Mouse (Mus musculus) right cerebral cortex, postnatal 4 days (tissue): ENCODE results near the gene Fam240b.

Source experiments
- DNase-seq: peaks from one replicate; pipeline ENCODE4 v3.0.0-alpha.2; 2022

Fam240b gene

DNA sequence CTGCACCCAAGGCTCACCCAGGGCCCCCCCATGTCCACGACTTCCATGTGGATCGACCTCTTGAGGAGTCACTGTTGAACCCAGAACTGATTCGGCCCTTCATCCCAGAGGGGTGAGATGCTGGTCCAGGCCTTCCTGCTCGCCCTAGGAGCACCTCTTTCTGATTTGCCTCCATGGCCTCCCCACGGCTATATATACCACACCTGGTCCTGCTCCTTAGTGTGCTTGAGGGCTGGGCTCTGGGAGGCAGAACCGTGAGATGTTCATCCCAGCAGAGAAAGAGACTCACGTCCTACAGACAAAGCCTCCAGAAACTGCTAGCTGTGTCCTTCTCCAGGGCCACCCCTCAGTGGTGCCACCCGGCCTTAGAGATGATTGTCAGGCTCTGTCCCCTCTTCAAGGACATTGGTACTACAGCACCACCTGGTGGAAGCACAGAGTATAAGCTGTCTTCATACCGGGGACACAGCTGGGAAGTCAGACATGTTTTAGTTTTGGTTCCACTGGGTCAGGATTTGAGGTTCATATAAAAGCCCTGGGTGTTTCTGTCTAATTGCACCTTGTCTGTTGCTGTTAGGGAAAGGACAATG, 58.6 kb downstream of the Fam240b start:
- peak; percentile 63 for DNase-seq

DNA sequence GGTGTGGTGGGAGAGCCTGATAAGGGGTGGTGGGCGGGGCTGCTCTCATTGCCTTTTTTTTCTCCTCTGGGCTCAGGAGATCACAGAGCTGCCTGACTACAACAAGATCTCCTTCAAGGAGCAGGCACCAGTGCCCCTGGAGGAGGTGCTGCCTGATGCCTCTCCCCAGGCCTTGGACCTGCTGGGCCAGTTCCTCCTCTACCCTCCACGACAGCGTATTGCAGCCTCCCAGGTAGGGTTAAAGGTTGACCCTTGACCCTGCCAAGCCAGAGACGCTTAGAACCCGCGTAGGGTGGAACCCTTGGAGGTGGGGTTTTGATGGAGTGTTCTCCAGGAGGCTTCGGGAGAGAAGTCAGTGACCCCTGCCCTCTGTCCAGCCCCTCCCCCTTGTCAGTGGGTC, 59.8 kb downstream of the Fam240b start:
- no peak for DNase-seq

DNA sequence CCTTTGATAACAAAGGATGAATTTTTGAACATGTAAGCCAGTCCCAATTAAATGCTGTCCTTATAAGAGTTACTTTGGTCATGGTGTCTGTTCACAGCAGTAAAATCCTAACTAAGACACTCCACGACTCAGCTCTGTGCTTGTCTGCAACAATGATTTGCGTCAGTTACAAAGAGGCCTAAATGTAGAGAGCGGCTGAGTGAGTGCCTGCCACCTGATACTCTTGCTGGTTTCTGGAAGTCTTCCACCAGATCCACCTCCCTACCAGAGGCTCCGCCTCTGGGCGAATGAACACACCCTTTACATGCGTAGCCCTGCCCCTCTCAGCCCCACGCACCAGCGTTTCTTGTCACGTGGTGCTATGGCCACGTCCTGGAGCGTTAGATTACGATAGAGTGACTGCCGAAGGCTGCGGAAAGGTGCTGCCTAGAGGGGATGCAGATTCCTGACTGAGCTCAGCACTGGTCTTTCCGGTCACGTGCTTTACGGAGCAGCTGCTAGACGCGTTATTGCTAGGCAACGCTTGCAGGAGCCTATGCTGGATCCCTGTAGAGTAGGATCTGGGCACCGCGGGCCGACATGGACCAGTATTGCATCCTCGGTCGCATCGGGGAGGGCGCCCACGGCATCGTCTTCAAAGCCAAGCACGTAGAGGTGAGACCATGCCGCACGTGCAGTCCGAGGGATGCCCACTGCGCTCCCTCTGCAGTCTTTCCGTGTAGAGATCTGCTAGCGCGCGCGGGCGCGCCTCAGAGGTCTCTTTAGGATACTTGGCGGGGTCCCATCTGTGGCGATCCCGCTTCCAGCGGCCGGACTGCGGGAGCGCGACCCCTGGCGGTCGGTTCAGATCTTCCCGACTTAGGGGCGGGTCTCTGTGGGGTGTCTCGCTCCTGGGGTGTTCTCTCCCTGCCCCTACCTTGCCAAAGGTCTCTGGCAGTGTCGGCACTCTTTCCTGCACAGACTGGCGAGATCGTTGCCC, 65.3 kb downstream of the Fam240b start, which contains the start of gene Cdk20:
TSS of gene Cdk20 (plus strand) at position 298 of the 979 bp plus-strand sequence.
- DNase-seq = peak; percentile 84
